Mouse (Mus musculus) spleen, adult 2 months (tissue): Measurements from ENCODE around the gene Cyb5rl.

Source experiments
- CTCF ChIP-seq: fragments of 200-500 bp; IDR thresholded peaks from 2 replicates; pipeline ENCODE4 v1.5.1; 2011; ENCODE audit warnings: mild to moderate bottlenecking, inconsistent platforms; ENCODE audit not compliant: insufficient read depth, insufficient read length, insufficient replicate concordance; ENCODE audit errors: extremely low read depth
- POLR2A ChIP-seq: fragments of 200-500 bp; IDR thresholded peaks from 2 replicates; pipeline ENCODE4 v1.6.1; 2011; ENCODE audit warnings: low read depth, low read length, inconsistent platforms

- TF ChIP-seq CTCF, result no peak
- TF ChIP-seq POLR2A, result no peak
These were observed 28.5 kb upstream of the Cyb5rl start for GRCm38 (mm10) chr4:107038303-107038702.
